Mouse (Mus musculus) forebrain, embryonic 14.5 days (tissue): ENCODE measurements around the gene Cyb561a3. TPM values are rescaled to one million over a fixed set of nuclear protein-coding genes. Genes with fewer than 3 reads are reported as not detected.

Experiments
- ATAC-seq: fragments of 200-750 bp; cut with Nextera tagmentation; 2 replicates; pipeline ENCODE4 v1.8.0; 2017; ENCODE audit warnings: mild to moderate bottlenecking, moderate library complexity
- DNase-seq: peaks from one replicate; pipeline ENCODE4 v3.0.0-alpha.2; 2015; ENCODE audit warnings: low spot score
- H3K27ac ChIP-seq: fragments of 300-500 bp; sonication (generic); 2 replicates; pipeline ENCODE4 v1.5.1; 2014; ENCODE audit warnings: low read depth, mild to moderate bottlenecking, control low read depth, low read length, moderate library complexity
- H3K27me3 ChIP-seq: fragments of 300-500 bp; sonication (generic); replicated peaks from 2 replicates; pipeline ENCODE4 v1.6.1; 2014; ENCODE audit warnings: low read length, control low read depth, mixed read lengths; ENCODE audit not compliant: control insufficient read depth, insufficient read depth
- H3K36me3 ChIP-seq: fragments of 300-500 bp; sonication (generic); 2 replicates; pipeline ENCODE4 v1.6.1; 2014; ENCODE audit warnings: low read length, control low read depth; ENCODE audit not compliant: control insufficient read depth, insufficient read depth
- H3K4me1 ChIP-seq: fragments of 300-500 bp; sonication (generic); 2 replicates; pipeline ENCODE4 v1.6.1; 2014; ENCODE audit warnings: antibody characterized with exemption, low read length, control low read depth; ENCODE audit not compliant: control insufficient read depth, insufficient read depth
- H3K4me2 ChIP-seq: fragments of 300-500 bp; sonication (generic); 2 replicates; pipeline ENCODE4 v1.6.1; 2014; ENCODE audit warnings: mild to moderate bottlenecking, control low read depth, low read length
- H3K4me3 ChIP-seq: fragments of 300-500 bp; sonication (generic); 2 replicates; pipeline ENCODE4 v1.5.1; 2014; ENCODE audit warnings: low read depth, low read length, control low read depth
- H3K9ac ChIP-seq: fragments of 300-500 bp; sonication (generic); 2 replicates; pipeline ENCODE4 v1.6.1; 2014; ENCODE audit warnings: mild to moderate bottlenecking, low read length, control low read depth, moderate library complexity
- H3K9me3 ChIP-seq: fragments of 300-500 bp; sonication (generic); replicated peaks from 2 replicates; pipeline ENCODE4 v1.6.1; 2016; ENCODE audit warnings: low read length, control low read depth, mixed read lengths; ENCODE audit not compliant: control insufficient read depth
- WGBS: fragments of 180-500 bp; shearing (Covaris S2); extraction: QIAGEN DNeasy Blood & Tissue Kit; methylation state at CpG from one replicate; pipeline ENCODE4 v1.1.7; 2014; 5-methylcytosine and 5-hydroxymethylcytosine counted together
- polyA plus RNA-seq: library from polyadenylated mRNA; unstranded; fragments of >200 nt; fragmentation: Nextera tagmentation; extraction: Ambion mirVana; gene quantifications from 2 replicates; pipeline ENCODE4 v1.2.1, GENCODE M21; 2014

The Cyb561a3 gene
- polyA plus RNA-seq, 1 experiment from 2014 or later: 22.3 TPM

- ATAC-seq (no peak), DNase-seq (no peak)
- no peaks in the 10 kb centered on the region for H3K27me3 ChIP-seq
- 92% methylated on average over 8 of the region's 8 CpGs for WGBS
- H3K9me3 ChIP-seq: no peaks in the 10 kb centered on the region
- no peak overlapping the region for H3K4me2 ChIP-seq
- no peak overlapping the region for H3K4me3 ChIP-seq
- H3K9ac ChIP-seq: no peak overlapping the region
- H3K36me3 ChIP-seq: peaks cover 9% of the 10 kb centered on the region
- H3K27ac ChIP-seq: no peak overlapping the region
- H3K4me1 ChIP-seq: no peaks in the 10 kb centered on the region
Observed at GRCm38 (mm10) chr19:10585112-10585511, 8.1 kb downstream of the Cyb561a3 start.

- 89% methylated on average over 8 of the region's 8 CpGs for WGBS
- no peak for ATAC-seq
- Histone ChIP-seq H3K4me3 (no peak overlapping the region), H3K27ac (no peak overlapping the region), H3K4me2 (no peak overlapping the region), H3K4me1 (no peaks in the 10 kb centered on the region), H3K27me3 (no peaks in the 10 kb centered on the region), H3K36me3 (peaks cover 7% of the 10 kb centered on the region), H3K9ac (no peak overlapping the region), H3K9me3 (no peaks in the 10 kb centered on the region)
- no peak for DNase-seq
Observed at GRCm38 (mm10) chr19:10587231-10587630, 10.3 kb downstream of the Cyb561a3 start.

- WGBS: 75% methylated on average over 5 of the region's 5 CpGs
- Histone ChIP-seq H3K27me3 (no peaks in the 10 kb centered on the region), H3K36me3 (peaks cover 17% of the 10 kb centered on the region), H3K4me1 (no peaks in the 10 kb centered on the region), H3K27ac (no peak overlapping the region), H3K4me3 (no peak overlapping the region), H3K4me2 (no peak overlapping the region), H3K9me3 (no peaks in the 10 kb centered on the region), H3K9ac (no peak overlapping the region)
- DNase-seq (no peak), ATAC-seq (no peak)
Observed at GRCm38 (mm10) chr19:10589127-10589857, 12.3 kb downstream of the Cyb561a3 start.

GRCm38 (mm10) chr19:10590301-10590700, 13.3 kb downstream of the Cyb561a3 start:
- H3K4me3 ChIP-seq: no peak overlapping the region
- 69% methylated on average over 3 of the region's 3 CpGs for WGBS
- no peak overlapping the region for H3K9ac ChIP-seq
- no peak overlapping the region for H3K4me2 ChIP-seq
- H3K36me3 ChIP-seq: peaks cover 25% of the 10 kb centered on the region
- no peak overlapping the region for H3K27ac ChIP-seq
- DNase-seq (no peak), ATAC-seq (no peak)
- no peaks in the 10 kb centered on the region for H3K4me1 ChIP-seq
- H3K9me3 ChIP-seq: no peaks in the 10 kb centered on the region
- no peaks in the 10 kb centered on the region for H3K27me3 ChIP-seq

GRCm38 (mm10) chr19:10591659-10592377, 14.8 kb downstream of the Cyb561a3 start:
- H3K27ac ChIP-seq: no peak overlapping the region
- 96% methylated on average over 6 of the region's 6 CpGs for WGBS
- no peaks in the 10 kb centered on the region for H3K4me1 ChIP-seq
- no peak overlapping the region for H3K9ac ChIP-seq
- H3K9me3 ChIP-seq: no peaks in the 10 kb centered on the region
- DNase-seq: no peak
- no peak for ATAC-seq
- no peak overlapping the region for H3K4me3 ChIP-seq
- H3K27me3 ChIP-seq: no peaks in the 10 kb centered on the region
- peaks cover 33% of the 10 kb centered on the region for H3K36me3 ChIP-seq
- H3K4me2 ChIP-seq: no peak overlapping the region

- 38% methylated on average over 3 of the region's 3 CpGs for WGBS
- H3K4me1 ChIP-seq: peaks cover 7% of the 10 kb centered on the region; the same call in 1 of the 2 replicates
Observed at GRCm38 (mm10) chr19:10598188-10598587, 21.2 kb downstream of the Cyb561a3 start.

GRCm38 (mm10) chr19:10599648-10600047, 22.7 kb downstream of the Cyb561a3 start:
- DNase-seq (no peak), ATAC-seq (no peak)
- H3K4me2 ChIP-seq: no peak overlapping the region
- WGBS: 94% methylated on average over 2 of the region's 2 CpGs
- H3K4me1 ChIP-seq: peaks cover 8% of the 10 kb centered on the region; the same call in 1 of the 2 replicates
- H3K36me3 ChIP-seq: peaks cover 18% of the 10 kb centered on the region
- H3K27me3 ChIP-seq: no peaks in the 10 kb centered on the region
- H3K9ac ChIP-seq: no peak overlapping the region
- no peaks in the 10 kb centered on the region for H3K9me3 ChIP-seq
- H3K27ac ChIP-seq: no peak overlapping the region
- no peak overlapping the region for H3K4me3 ChIP-seq

More at GRCm38 (mm10) chr19:10598188-10598587, 21.2 kb downstream of the Cyb561a3 start:
- Histone ChIP-seq H3K27me3 (no peaks in the 10 kb centered on the region), H3K9me3 (no peaks in the 10 kb centered on the region), H3K4me2 (no peak overlapping the region), H3K27ac (no peak overlapping the region), H3K36me3 (peaks cover 30% of the 10 kb centered on the region), H3K4me3 (no peak overlapping the region), H3K9ac (no peak overlapping the region)
- ATAC-seq (no peak), DNase-seq (no peak)

- peak overlapping the region; percentile 82 for H3K9ac ChIP-seq
- WGBS: 0% methylated on average over 6 of the region's 6 CpGs
- peak overlapping the region; percentile 97 for H3K27ac ChIP-seq
- ATAC-seq: peak; percentile 27
- H3K4me2 ChIP-seq: peak overlapping the region; percentile 68
- H3K27me3 ChIP-seq: no peaks in the 10 kb centered on the region
- H3K9me3 ChIP-seq: no peaks in the 10 kb centered on the region
- DNase-seq: peak; percentile 25
- H3K36me3 ChIP-seq: peaks cover 5% of the 10 kb centered on the region
- H3K4me3 ChIP-seq: peak overlapping the region; percentile 31
- H3K4me1 ChIP-seq: peaks cover 19% of the 10 kb centered on the region
Observed at GRCm38 (mm10) chr19:10602247-10602769, 25.3 kb downstream of the Cyb561a3 start.

GRCm38 (mm10) chr19:10602787-10603186, 25.8 kb downstream of the Cyb561a3 start:
- peaks cover 19% of the 10 kb centered on the region for H3K4me1 ChIP-seq
- DNase-seq: peak; percentile 96
- ATAC-seq: peak; percentile 79
- H3K9me3 ChIP-seq: no peaks in the 10 kb centered on the region
- peak overlapping the region; percentile 82 for H3K9ac ChIP-seq
- H3K4me2 ChIP-seq: peak overlapping the region; percentile 68
- H3K27ac ChIP-seq: peak overlapping the region; percentile 97
- H3K27me3 ChIP-seq: no peaks in the 10 kb centered on the region
- peak overlapping the region; percentile 31 for H3K4me3 ChIP-seq
- peaks cover 10% of the 10 kb centered on the region for H3K36me3 ChIP-seq
- WGBS: under 1% methylated on average over 9 of the region's 9 CpGs
